Mouse (Mus musculus): Measurements from ENCODE around the gene Plod2. TPM values are rescaled to one million over a fixed set of nuclear protein-coding genes. Genes with fewer than 3 reads are reported as not detected.

Plod2 gene
- polyA plus RNA-seq, 1 experiment from 2014 or later = 42.2 TPM

DNA sequence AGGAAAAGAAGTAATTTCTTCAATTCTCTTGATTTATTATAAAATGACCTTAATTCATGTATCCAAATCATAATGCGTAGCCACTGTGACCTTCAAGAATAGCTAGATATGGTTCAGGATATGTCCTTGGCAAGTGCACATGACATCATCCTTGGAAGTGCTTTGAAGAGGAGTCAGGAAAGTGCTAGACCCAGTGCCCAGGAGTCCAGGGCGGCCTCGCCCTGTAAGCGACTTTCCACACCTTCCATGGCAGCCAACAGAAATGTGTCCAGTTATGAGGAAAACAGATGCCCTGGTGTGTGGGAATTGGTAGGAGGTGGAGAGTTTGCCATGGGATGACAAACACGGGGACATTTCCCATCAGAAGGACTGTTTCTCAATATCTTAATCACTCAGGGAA lies 47.0 kb downstream of the Plod2 start:
- no peak overlapping the region for H3K4me3 ChIP-seq (ENCODE audit: low read length)
- no peak for ATAC-seq
- no peaks in the 10 kb centered on the region for H3K9me3 ChIP-seq (ENCODE audit: control insufficient read depth, low read length)
- no peak overlapping the region for H3K4me2 ChIP-seq (ENCODE audit: low read depth, low read length)
- H3K36me3 ChIP-seq (ENCODE audit: control insufficient read depth, insufficient read depth, low read length) = peaks cover 11% of the 10 kb centered on the region; the same call in 1 of the 2 replicates
- no peak overlapping the region for H3K9ac ChIP-seq (ENCODE audit: low read depth, low read length)
- no peak overlapping the region for H3K27ac ChIP-seq (ENCODE audit: low read length)
- H3K4me1 ChIP-seq (ENCODE audit: control insufficient read depth, insufficient read depth, low read length) = no peaks in the 10 kb centered on the region
- WGBS = 90% methylated on average over 5 of the region's 5 CpGs
- no peaks in the 10 kb centered on the region for H3K27me3 ChIP-seq (replicated peaks; ENCODE audit: control insufficient read depth, insufficient read depth, low read length)

DNA sequence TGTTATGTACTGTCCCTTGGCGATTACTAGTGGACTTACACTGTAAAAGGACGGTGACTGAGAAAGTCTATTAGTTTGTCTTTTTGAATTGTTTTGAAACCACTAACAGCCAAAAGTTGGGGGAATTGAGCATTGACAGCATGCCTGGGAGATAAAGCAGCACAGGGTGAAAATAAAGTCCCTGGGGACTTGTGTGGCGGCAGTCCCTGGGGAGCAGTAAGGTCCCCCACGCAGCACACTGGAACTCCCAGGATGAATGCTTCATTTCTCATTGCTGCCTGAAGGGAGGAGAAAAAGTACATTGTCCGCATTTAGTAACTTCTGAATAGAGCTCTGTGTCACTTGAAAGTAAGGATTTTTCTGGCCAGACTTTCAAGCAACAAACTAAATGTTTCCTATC lies 49.5 kb downstream of the Plod2 start:
- WGBS = 81% methylated on average over 5 of the region's 5 CpGs
- H3K4me1 ChIP-seq (ENCODE audit: control insufficient read depth, insufficient read depth, low read length) = no peaks in the 10 kb centered on the region
- no peak for ATAC-seq
- H3K9ac ChIP-seq (ENCODE audit: low read depth, low read length) = no peak overlapping the region
- no peak overlapping the region for H3K27ac ChIP-seq (ENCODE audit: low read length)
- no peaks in the 10 kb centered on the region for H3K9me3 ChIP-seq (ENCODE audit: control insufficient read depth, low read length)
- H3K4me3 ChIP-seq (ENCODE audit: low read length) = no peak overlapping the region
- H3K27me3 ChIP-seq (replicated peaks; ENCODE audit: control insufficient read depth, insufficient read depth, low read length) = no peaks in the 10 kb centered on the region
- no peak overlapping the region for H3K4me2 ChIP-seq (ENCODE audit: low read depth, low read length)
- H3K36me3 ChIP-seq (ENCODE audit: control insufficient read depth, insufficient read depth, low read length) = peaks cover 11% of the 10 kb centered on the region; the same call in 1 of the 2 replicates

DNA sequence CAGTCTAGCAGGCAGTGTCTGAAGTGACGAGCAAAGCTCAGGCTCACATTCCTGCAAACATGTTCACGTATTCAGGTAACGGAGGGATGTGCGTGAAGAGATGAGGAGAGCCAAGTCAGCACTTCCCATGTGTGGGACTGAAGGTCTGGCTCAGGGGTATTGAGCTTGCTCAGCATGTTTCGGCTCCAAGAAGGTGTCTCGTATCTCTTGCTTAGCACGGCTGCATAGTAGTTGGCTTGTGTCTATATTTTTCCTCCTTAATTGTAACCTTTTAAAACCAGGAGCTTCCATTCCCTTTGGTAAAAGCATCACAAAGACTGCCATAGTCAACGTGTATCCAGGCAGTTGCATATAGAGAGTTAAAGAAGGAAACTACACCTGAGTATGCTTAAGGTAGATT lies 50.7 kb downstream of the Plod2 start:
- H3K27ac ChIP-seq (ENCODE audit: low read length) = no peak overlapping the region
- ATAC-seq = no peak
- WGBS = 92% methylated on average over 8 of the region's 8 CpGs

DNA sequence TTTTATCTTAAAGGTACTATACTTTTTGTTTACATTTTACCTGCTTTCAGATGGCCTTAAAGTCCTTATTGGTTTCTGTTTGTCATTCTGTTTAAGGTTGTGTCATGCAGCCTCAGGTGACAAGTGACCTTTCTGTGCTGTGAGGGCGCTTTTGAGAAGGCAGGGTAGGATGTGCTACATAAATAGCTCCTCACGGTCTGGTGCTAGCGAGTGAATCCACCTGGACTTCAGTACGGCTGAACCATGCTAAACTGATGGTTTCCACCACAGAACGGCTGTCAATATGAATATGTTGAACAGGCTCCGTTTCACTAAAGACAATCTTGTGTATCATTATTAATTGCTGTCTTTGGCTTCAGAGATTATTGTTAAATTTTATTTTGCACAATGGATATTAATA lies 52.5 kb downstream of the Plod2 start:
- WGBS = 62% methylated on average over 6 of the region's 6 CpGs
- 0 out of 2 replicates have a peak, but pooled peaks cover 4% of the 10 kb centered on the region for H3K36me3 ChIP-seq (ENCODE audit: control insufficient read depth, insufficient read depth, low read length)
- H3K4me1 ChIP-seq (ENCODE audit: control insufficient read depth, insufficient read depth, low read length) = no peaks in the 10 kb centered on the region
- no peak for ATAC-seq
- no peaks in the 10 kb centered on the region for H3K9me3 ChIP-seq (ENCODE audit: control insufficient read depth, low read length)
- no peak overlapping the region for H3K4me3 ChIP-seq (ENCODE audit: low read length)
- H3K27me3 ChIP-seq (replicated peaks; ENCODE audit: control insufficient read depth, insufficient read depth, low read length) = no peaks in the 10 kb centered on the region
- no peak overlapping the region for H3K4me2 ChIP-seq (ENCODE audit: low read depth, low read length)
- H3K27ac ChIP-seq (ENCODE audit: low read length) = no peak overlapping the region
- H3K9ac ChIP-seq (ENCODE audit: low read depth, low read length) = no peak overlapping the region

More for the DNA sequence above, 50.7 kb downstream of the Plod2 start:
- no peak overlapping the region for H3K9ac ChIP-seq (ENCODE audit: low read depth, low read length)
- no peak overlapping the region for H3K4me2 ChIP-seq (ENCODE audit: low read depth, low read length)
- H3K9me3 ChIP-seq (ENCODE audit: control insufficient read depth, low read length) = no peaks in the 10 kb centered on the region
- no peak overlapping the region for H3K4me3 ChIP-seq (ENCODE audit: low read length)
- H3K4me1 ChIP-seq (ENCODE audit: control insufficient read depth, insufficient read depth, low read length) = no peaks in the 10 kb centered on the region
- H3K27me3 ChIP-seq (replicated peaks; ENCODE audit: control insufficient read depth, insufficient read depth, low read length) = no peaks in the 10 kb centered on the region
- H3K36me3 ChIP-seq (ENCODE audit: control insufficient read depth, insufficient read depth, low read length) = 0 out of 2 replicates have a peak, but pooled peaks cover 8% of the 10 kb centered on the region

DNA sequence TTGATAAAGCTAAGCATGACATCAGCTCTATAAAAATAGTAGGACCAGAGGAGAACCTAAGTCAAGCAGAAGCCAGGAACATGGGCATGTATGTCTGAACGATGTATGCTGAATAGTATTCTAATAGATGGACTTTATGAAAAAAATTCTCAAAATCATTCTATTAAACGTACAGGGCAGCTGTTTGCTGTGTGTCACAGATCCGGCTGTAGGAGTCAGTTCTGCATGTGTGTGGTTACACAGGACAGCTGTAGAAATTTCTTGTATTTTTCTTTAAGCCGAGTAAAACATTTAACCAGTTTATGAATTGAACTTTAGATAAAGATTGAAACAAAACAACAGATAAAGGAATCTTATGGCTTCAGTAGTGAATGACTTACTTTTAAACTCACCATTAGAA lies 53.3 kb downstream of the Plod2 start:
- Histone ChIP-seq H3K4me1 (ENCODE audit: control insufficient read depth, insufficient read depth, low read length) (no peaks in the 10 kb centered on the region), H3K4me3 (ENCODE audit: low read length) (no peak overlapping the region), H3K27ac (ENCODE audit: low read length) (no peak overlapping the region), H3K9me3 (ENCODE audit: control insufficient read depth, low read length) (no peaks in the 10 kb centered on the region), H3K27me3 (replicated peaks; ENCODE audit: control insufficient read depth, insufficient read depth, low read length) (no peaks in the 10 kb centered on the region), H3K9ac (ENCODE audit: low read depth, low read length) (no peak overlapping the region), H3K4me2 (ENCODE audit: low read depth, low read length) (no peak overlapping the region), H3K36me3 (ENCODE audit: control insufficient read depth, insufficient read depth, low read length) (0 out of 2 replicates have a peak, but pooled peaks cover 4% of the 10 kb centered on the region)
- no peak for ATAC-seq
- 86% methylated on average over 4 of the region's 4 CpGs for WGBS

DNA sequence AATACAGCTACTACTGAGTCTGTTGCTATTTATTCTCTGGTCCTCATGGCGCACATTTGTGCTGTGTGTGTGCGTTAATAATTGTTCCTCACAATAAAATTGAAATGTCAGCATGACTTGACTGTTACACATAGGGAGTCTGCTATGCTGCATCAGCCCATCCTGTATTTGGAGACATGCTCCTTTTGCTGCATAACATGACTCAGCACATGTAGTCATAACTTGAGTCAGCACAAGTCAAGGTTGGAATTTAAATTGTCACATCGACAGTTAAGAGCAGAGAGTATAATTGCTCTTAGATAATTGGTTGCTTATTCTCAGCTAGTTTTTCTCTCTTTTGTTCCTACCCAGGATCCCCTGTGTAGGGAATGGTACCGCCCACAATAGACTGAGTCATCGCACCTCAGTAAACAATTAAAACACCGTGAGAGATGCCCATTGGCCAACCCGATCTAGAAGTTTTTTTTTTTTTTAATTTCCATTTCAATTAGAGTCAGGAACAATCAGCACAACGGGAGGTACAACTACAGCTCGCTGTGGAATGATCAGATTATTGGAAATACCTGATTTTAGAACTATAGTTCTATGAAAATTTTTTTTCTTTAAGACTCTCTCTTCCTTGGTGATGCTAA lies 55.0 kb downstream of the Plod2 start:
- no peaks in the 10 kb centered on the region for H3K9me3 ChIP-seq (ENCODE audit: control insufficient read depth, low read length)
- H3K27me3 ChIP-seq (replicated peaks; ENCODE audit: control insufficient read depth, insufficient read depth, low read length) = no peaks in the 10 kb centered on the region
- no peak overlapping the region for H3K27ac ChIP-seq (ENCODE audit: low read length)
- no peak overlapping the region for H3K4me2 ChIP-seq (ENCODE audit: low read depth, low read length)
- ATAC-seq = no peak
- H3K4me3 ChIP-seq (ENCODE audit: low read length) = no peak overlapping the region
- H3K9ac ChIP-seq (ENCODE audit: low read depth, low read length) = no peak overlapping the region
- WGBS = 93% methylated on average over 9 of the region's 9 CpGs
- H3K36me3 ChIP-seq (ENCODE audit: control insufficient read depth, insufficient read depth, low read length) = 0 out of 2 replicates have a peak, but pooled peaks cover 4% of the 10 kb centered on the region
- no peaks in the 10 kb centered on the region for H3K4me1 ChIP-seq (ENCODE audit: control insufficient read depth, insufficient read depth, low read length)

DNA sequence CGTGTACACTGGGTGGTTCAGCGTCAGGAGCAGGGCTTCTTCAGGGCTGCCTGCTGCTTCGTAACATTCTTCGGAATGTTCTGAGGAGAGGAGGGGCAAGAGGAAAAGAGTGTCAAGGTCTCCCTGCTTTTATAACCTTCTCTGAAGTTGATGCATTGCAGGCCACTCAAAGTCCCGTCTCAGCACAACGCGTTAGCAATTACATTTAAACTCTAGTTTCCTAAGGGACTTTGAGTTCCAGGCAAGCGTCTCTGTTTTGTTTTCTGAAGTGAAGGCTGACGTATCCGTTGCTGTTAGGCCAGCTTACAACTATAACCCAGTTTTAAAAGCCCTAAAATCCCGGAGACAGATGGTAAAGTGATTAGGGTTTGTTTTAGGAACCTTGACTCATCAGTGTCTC lies 55.8 kb downstream of the Plod2 start:
- ATAC-seq = peak; percentile 42; the same call in 1 of the 2 replicates
- no peak overlapping the region for H3K4me2 ChIP-seq (ENCODE audit: low read depth, low read length)
- H3K27me3 ChIP-seq (replicated peaks; ENCODE audit: control insufficient read depth, insufficient read depth, low read length) = no peaks in the 10 kb centered on the region
- H3K27ac ChIP-seq (ENCODE audit: low read length) = no peak overlapping the region
- no peaks in the 10 kb centered on the region for H3K4me1 ChIP-seq (ENCODE audit: control insufficient read depth, insufficient read depth, low read length)
- H3K9ac ChIP-seq (ENCODE audit: low read depth, low read length) = no peak overlapping the region
- WGBS = 46% methylated on average over 11 of the region's 11 CpGs
- 0 out of 2 replicates have a peak, but pooled peaks cover 4% of the 10 kb centered on the region for H3K36me3 ChIP-seq (ENCODE audit: control insufficient read depth, insufficient read depth, low read length)
- H3K4me3 ChIP-seq (ENCODE audit: low read length) = no peak overlapping the region
- H3K9me3 ChIP-seq (ENCODE audit: control insufficient read depth, low read length) = no peaks in the 10 kb centered on the region

DNA sequence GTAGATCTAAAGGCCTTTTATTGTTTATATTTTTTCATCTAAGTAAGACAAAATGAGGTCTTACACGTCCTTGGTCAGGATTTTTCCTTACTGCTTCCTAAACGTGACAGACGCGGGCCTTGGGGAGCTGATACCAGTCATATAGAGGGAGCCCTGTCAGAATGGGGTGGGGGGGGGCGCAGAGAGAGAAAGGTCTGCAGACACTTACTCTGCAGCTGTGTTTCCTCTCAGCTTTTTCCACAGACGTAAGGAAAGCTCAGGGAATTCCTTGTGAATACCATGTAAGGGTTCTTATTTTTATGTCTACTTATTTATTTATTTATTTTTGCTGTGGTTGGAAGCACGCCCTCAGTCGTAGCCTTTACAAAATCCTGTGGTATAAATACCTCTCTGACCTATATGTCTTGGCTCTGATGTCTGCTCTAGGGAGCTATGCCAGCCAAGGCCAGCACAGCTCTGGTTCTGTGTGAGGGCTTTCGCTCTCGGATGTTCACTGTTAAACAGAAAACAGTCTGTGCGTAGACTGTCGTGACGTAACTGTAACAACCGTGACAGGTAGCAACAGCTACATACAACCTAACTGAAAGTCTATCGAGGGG lies 58.0 kb downstream of the Plod2 start:
- Histone ChIP-seq H3K4me2 (ENCODE audit: low read depth, low read length) (no peak overlapping the region), H3K4me1 (ENCODE audit: control insufficient read depth, insufficient read depth, low read length) (no peaks in the 10 kb centered on the region), H3K9me3 (ENCODE audit: control insufficient read depth, low read length) (no peaks in the 10 kb centered on the region), H3K27ac (ENCODE audit: low read length) (no peak overlapping the region), H3K27me3 (replicated peaks; ENCODE audit: control insufficient read depth, insufficient read depth, low read length) (no peaks in the 10 kb centered on the region), H3K4me3 (ENCODE audit: low read length) (no peak overlapping the region), H3K36me3 (ENCODE audit: control insufficient read depth, insufficient read depth, low read length) (0 out of 2 replicates have a peak, but pooled peaks cover 4% of the 10 kb centered on the region), H3K9ac (ENCODE audit: low read depth, low read length) (no peak overlapping the region)
- 60% methylated on average over 15 of the region's 15 CpGs for WGBS
- peak; percentile 36; the same call in 1 of the 2 replicates for ATAC-seq

DNA sequence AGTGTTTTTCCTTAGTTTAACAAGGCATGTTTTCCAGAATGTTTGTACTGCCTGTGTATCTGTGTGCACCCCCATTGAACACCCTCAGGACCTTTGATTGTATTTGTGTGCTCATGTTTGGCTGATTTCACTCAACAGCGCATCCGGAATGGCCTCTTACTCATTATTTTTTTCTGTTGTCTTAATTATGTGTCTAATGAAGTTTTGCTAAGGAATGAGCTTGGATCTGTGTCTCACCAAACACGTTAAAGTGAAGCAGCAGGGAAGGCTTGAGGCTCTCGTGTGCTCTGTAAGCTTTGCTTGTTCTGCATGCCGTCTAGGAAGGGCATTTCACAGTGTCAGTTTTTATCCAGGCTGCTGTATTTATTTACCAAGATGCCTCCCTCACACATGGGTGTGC lies 59.5 kb downstream of the Plod2 start:
- Histone ChIP-seq H3K4me3 (ENCODE audit: low read length) (no peak overlapping the region), H3K27ac (ENCODE audit: low read length) (no peak overlapping the region)
- 82% methylated on average over 5 of the region's 5 CpGs for WGBS

More for the DNA sequence above, 59.5 kb downstream of the Plod2 start:
- H3K4me1 ChIP-seq (ENCODE audit: control insufficient read depth, insufficient read depth, low read length) = no peaks in the 10 kb centered on the region
- no peak for ATAC-seq
- H3K9me3 ChIP-seq (ENCODE audit: control insufficient read depth, low read length) = no peaks in the 10 kb centered on the region
- H3K27me3 ChIP-seq (replicated peaks; ENCODE audit: control insufficient read depth, insufficient read depth, low read length) = no peaks in the 10 kb centered on the region
- no peak overlapping the region for H3K9ac ChIP-seq (ENCODE audit: low read depth, low read length)
- H3K4me2 ChIP-seq (ENCODE audit: low read depth, low read length) = no peak overlapping the region
- H3K36me3 ChIP-seq (ENCODE audit: control insufficient read depth, insufficient read depth, low read length) = 0 out of 2 replicates have a peak, but pooled peaks cover 4% of the 10 kb centered on the region
